Mouse (Mus musculus) lung, postnatal 10 days (tissue): ENCODE data around the gene Nupl1.

Experiments
- DNase-seq: peaks from one replicate; pipeline ENCODE4 v3.0.0; 2021

Nupl1 gene

DNA sequence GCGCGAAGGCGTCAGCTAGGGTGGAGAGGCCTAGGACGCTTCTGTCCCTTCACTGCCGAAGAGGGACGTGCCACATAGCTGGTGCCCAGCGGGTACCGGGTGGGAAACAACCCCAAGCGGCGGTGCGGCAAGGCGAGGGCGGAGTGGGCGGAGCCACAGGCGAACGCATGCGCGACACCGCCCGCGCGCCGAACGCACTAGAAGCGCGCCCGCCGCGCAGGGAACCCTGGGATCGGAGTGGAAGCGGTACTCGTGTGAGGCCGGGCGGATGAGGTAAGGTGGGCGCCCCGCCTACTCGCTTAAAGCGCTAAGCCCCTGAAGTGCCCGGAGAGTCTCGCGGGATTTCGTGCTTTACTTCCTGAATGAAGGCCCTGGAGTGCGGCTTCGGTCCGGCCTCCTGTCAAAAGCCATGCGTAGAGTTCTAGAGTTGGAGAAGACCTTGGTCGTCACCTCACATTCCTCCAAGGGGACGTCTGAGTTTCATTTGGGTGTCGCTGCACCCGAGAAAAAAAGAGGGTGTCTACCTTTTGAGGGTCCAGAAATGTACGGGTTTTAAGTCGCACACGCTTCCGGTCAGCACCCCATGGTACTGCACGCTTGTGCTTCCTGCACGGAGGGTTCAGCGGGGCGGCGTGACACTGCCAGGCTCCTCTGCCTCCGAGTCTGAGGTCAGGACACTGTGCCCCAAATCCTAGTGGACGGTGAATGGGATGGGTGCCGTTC, at the start of gene Nupl1, which contains the start of gene Gm49336:
TSS of gene Nupl1 (minus strand) at position 151 of the 723 bp plus-strand sequence.
TSS of gene Gm49336 (minus strand) at position 227 of the 723 bp plus-strand sequence.
- peak; percentile 99 for DNase-seq

DNA sequence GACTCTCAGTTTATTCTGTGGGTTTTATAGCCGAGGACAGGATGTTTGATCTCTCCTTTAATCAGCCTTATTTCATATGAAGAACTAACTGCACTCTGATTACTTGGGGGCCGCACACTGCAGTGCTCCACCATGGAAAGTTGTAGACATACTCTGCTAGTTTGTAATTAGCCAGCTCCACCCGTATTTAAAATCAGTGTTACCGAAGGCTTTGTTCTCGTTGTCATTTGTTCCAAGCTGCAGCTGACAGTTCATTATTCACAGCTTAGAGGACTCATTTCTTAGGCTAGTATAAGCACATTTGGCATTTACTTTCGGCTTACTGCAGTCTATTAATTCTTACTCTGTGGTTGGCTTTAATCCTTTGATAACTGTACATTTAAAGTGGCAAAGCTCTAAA, 49.8 kb upstream of the Nupl1 start:
- no peak for DNase-seq

DNA sequence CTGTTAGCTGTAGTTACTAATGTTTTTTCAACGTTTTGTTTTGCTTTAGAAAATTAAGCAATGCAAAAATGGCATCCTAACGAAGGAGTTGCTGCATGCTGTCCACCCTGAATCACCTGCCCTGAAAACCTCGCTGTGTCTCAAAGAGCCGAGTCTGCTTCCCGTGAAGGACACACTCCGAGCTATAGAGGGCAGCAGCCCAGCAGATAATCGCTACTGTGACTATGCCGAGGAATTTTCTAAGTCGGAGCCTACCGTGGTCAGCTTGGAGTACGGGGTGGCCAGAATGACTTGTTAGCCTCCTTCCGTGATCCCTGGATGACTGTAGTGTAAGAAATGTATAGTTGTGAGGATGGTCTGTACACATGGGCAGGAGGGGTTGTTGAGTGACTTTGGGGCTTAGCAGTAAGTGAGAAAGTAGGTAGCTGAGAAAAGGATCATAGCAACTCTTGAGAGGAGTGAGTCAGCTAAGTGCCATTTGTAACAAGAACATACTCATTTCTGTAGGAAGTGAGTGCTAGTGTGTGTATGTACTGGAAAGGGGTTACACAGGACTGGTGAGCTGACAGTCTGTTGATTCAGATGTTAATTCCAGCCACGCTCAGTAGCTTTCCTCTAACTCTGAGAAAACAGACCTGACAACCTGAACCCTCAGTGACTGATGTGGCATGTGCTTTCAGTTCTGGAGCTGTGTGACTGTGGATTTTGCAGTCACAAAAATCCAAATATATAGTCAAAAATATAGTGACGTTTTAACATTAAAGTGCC, 49.2 kb upstream of the Nupl1 start:
- no peak for DNase-seq

DNA sequence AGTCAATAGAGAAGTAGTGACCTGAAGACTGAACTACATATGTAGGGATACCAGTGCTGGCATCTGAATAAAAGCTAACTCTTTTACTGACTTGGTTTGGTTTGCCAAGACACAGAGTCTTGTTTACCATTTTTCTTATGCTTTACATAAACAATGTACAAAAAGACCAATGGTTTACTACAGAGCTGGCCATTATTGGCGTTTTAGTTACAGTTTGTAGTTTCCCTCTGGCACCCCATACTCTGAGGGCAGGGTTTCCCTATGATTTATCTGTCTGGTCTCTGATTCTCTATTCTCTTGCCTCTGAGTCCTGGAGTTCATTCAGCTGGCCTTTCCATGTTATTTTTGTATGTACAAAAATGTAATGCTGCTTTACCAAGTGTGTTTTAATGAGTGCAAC, 44.3 kb upstream of the Nupl1 start:
- no peak for DNase-seq

DNA sequence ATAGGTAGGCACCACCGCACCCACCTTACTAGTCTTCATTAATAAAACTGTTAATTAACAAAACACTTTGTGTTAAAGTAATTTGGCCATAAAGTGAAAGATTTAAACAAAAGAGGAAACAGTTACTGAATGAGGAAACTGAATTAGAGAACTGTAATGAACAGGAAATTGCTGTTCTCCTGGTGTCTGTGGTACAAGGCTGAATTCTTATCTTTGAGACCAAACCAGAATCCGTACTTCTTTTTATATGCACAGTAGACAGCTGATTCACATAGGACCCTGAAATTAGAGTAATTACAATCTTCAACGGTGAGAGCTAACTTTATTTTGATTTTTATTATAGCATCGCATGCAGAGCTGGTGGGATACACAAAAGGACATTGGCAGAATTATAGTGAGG, 39.1 kb upstream of the Nupl1 start:
- no peak for DNase-seq

DNA sequence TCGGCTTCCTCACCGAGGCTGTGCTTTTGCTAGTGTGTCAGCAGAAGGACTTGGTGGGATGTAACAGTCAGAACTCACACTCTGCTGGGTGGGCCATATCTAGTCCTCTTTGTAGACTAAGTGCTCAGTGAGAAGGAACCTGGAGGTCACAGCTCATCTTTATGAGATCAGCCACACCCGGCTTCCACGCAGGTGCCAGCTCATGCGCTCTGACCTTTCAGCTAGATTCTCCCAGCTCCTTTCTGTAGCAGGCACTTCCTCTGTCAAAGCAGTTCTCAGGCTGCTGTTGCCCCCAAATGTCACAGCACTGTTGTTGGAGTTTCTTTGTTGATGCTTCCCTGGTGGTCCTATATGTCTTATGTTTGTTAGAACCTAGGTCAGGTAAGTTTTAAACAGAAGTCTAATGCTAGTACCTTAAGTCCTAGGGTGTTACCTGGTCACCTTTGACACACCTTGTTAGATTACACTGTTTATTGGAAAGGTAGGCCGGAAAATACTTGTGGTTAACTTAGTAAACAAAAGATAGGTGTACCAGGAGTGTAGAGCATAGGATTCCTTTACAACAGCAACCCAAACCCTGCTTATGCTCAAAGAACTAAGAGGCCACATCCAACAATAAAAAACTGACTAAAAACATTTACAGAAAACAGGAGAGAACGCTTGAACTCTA, 35.1 kb upstream of the Nupl1 start:
- DNase-seq: no peak

DNA sequence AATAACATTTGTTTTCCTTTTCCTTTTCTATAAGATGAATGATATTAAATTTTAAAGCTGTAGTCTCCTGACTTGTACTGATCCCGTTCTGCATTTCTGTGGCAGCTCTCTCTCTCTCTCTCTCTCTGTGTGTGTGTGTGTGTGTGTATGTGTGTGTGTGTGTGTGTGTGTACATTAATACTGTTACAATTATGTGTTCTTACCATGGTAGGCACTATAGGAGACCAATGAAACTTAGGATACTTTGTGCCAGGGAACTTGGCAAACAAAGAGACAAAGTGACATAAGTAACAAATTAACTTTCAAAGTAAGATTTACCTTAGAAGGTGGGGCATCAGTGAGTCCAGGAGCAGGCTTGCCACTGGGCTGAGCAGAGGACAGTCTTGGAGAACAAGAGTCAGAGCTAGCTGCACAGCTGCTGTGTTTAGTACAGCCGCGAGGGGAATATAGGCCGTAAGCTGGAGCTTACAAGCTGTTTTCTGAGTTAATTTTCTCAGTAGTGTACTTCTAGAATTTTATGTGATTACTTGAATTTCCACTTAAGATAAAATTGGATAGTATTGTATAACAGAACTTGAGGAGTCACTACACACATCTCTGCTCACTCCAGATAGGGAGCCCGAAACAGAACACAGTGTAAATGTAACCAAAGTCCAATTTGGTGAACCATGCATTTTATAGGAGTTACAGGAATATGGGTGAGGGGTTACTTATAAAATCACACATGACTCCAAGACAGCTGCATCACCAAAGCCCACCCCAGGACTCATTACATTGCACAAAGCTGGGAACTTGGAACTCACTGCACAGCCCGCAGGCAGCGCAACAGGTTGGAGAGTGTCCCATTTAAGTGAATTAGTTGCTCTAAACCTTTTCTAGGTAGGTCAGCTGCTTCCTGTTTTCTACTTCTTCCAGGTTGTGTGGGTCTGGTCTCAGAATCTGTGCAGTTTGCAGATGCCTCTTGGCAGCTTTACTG, 24.4 kb upstream of the Nupl1 start:
- no peak for DNase-seq

DNA sequence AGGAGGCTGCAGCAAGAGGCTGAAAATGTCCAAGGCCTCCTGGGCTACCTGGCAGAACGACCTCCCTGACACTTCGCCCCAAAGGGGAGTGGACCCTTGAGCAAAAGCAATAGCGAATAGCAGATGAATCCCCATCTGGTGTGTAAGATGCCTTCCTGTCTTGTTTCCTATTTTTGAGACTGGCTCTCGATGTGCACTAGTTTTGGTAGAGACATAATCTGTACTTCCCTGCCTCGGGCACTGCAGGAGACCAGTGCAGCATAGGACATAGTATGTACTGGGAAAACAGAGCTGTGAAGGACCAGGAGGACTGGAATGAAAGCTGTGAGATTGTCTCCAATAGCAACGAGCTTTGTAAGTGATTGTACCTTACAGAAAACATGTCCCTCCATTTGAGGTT, 22.1 kb upstream of the Nupl1 start:
- DNase-seq: no peak

DNA sequence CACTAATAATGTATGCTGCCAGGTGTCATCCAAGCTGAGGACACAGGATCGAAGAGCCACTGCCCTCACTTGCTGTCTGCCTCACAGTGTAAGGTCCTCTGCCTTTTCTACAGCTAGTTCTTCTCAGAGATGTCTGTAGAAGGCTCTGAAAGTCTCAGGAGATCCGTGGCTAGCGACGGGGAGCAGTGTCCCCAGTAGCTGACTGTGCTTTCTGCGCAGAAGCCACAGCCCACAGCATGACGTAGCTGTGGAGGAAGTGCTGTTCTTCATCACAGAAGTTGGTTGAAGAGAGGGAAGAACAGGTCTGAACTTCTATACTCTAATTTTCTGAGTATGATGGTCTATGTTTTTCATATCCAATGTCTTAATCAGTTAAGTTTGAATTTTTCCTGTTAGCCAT, 18.1 kb upstream of the Nupl1 start:
- no peak for DNase-seq

DNA sequence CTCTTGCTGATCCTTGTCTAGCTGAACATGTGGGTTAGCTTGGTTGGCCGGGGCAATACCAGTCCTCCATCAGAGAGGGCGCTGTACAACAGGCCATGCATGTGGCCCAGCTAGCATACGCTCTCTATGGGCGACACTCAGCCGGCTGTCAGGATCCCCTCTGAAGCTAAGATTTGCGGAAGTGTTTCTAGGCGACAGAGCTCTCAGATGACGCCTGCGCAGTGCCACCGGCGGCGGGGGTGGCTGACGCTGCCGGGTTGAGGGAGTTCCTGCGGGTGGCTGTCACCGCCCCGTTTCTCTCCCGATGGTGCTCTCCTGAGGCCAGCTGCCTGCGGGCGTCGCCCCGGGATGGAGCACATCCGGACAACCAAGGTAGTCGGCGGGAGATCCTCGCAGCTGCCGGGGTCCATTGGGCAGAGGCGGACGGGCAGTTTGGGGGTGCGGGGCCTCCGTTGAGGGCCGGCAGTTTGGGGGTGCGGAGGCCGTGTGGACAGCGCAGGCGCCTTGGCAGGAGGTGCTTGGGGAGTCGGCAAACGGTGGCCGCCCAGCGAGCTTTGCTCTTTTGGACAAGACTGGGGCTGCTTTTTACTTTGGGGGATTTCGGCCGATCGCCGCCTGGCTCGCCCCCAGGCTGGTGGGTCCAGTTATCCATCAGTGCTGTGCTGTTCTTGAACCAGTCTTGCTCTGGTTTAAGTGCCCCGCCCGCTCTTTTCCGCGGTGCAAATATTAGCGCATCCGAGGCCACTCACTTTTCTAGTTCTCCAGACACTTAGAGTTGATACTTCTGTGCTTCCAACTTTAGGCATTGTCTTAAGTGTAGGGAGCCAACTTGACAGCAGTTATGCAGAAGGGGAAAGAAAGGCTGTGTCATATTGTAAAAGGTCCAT, 14.0 kb upstream of the Nupl1 start, which contains the start of gene Mtmr6:
TSS of gene Mtmr6 (plus strand) at position 239 of the 887 bp plus-strand sequence.
- peak; percentile 96 for DNase-seq

DNA sequence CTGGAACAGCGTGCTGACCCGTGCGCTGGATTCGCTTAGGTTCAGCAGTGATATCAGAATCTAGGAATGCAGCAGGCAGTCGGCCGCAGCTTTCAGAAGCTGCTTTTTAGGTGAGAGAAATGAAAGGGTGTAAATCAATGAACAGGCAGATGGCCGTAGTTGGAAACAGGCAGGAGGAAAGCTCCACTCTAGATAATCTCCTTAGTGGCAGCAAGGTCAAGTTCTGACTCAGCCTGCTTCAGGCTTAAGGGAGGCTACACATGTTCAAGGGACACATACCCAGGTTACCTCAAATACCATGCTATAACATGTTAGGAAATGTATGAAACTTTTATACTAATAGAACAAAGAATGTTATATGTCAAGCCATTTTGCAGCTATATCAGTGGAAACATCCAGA, 11.1 kb upstream of the Nupl1 start:
- no peak for DNase-seq

DNA sequence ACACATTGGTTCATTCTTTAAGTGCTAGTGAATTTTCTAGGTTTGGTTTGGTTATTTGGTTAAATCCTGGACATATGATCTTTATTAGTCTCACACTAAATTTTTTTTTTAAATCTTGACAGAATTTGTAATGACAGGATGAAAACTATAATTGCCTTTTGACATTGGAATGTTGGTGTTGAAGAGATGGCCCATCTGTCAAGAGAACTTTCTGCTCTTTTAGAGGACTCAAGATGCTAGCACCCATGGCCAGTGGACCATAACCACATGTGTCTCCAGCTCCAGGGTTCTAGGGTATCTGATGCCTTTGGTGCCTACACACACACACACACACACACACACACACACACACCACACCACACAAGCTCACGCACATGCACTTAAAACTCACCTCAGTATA, 6.6 kb upstream of the Nupl1 start:
- DNase-seq: peak; percentile 54

DNA sequence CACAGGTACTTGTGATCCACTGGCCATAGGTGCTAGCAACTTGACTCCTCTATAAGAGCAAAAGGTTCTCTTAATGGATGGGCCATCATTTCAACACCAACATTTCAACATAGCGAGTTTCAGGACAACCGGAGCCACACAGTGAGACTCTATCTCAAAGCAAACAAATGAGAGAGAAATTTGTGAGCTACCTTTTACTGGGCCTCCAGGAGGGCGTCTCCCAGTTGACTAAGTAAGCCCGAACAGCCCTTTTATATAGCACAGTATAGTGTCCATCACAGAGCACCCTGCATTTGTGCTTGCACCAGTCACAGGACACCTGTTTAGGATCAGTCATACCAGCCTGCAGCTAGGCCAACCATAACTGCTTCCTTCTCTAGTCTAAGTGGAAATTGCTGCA, 5.9 kb upstream of the Nupl1 start:
- no peak for DNase-seq

DNA sequence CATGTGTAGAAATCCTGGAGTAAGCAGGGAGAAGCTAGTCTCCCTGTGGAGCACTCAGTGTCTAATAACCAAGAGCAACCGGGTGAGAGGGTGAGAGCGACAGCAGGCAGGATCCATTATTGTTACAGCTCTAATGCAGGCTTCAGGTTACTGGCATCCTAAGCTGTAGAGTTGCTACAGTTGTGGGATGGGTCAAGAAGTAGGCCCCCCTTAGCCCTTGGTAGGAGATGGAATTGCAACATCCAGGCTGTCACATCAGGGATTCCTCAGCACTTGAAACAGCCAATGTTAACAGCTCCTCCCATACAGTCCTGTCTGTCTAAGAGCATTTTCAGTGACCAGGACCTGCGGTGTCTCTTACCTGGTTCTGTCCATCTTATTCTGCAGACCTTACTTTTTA, 5.1 kb upstream of the Nupl1 start:
- peak; percentile 42 for DNase-seq

DNA sequence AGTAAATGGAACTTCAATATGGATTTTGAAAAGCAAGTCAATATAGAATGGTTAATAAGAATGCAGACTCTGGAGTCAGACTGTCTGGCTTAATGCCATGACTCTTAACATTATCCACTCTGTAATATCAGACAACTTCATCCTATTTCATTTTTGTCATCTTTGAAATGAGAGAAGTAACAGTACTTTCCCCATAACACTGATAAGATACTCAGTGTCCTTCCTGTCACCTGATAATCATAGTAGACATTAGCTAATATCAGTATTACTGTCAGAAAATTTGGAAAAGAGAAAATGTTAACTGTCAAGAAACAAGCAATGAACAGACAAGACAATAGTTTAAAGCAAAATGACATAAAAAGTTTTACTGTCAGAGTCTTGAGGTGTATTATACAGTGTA, 3.5 kb upstream of the Nupl1 start:
- DNase-seq: no peak

DNA sequence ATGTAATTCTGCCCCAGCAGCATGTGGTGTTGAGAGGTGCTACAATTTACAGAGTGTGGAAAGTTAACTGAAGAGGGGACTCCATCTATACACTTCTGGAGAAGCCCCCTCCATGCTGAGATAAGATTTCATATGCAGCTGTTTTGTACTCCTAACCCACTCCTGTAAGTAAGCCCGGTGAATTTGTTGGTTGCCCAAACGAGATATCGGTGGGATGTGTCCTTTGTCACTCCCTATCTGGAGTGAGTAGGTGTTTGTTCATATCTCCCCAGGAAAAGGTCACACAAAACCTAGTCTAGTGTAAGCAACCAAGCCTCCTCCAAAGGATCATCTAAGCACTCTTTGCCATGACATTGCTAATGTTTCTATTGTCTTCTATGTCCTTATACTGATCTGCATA, 2.2 kb upstream of the Nupl1 start:
- no peak for DNase-seq

DNA sequence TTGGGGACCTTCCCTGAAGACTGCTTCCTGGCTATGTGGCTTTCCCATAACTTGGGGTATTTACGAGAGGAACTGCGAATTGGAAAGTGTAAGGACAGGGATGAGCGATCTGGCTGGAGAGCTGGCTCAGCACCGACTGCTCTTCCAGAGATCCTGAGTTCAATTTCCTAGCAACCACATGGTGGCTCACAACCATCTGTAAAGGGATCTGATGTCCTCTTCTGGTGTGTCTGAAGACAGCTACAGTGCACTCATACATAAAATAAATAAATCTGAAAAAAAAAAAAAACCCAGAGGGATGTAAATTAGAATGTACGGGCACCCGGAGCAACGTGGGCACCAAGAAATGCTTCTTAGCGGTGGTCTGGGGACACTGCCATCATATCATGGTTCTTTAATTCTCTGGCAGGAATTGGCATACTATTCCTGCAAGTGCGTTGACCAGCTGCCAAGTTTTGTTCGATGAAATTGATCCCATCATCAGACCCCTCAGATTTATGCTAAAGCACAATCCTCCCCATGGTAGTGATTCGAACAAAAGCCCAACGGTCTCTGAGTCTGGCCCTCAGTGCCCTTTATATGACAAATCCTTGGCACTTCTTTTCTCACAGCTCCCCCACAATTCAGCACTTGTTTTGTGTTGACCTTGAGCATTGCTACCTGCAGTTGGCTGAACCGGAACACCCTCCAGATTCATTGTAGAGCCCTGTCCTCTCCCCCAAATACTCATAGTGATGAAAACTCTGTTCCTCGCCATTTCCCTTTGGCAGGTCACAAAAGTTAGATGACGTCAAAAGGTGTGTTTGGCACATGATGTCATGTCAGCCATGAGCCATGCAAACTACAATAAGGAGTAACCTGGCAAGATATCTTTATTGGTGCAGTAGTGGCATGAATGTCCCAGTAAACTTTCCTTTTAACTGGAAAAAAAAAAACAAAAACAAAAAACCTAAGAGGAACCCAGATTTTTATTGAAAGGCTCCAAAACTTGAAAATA, 1.1 kb upstream of the Nupl1 start:
- DNase-seq: peak; percentile 21

DNA sequence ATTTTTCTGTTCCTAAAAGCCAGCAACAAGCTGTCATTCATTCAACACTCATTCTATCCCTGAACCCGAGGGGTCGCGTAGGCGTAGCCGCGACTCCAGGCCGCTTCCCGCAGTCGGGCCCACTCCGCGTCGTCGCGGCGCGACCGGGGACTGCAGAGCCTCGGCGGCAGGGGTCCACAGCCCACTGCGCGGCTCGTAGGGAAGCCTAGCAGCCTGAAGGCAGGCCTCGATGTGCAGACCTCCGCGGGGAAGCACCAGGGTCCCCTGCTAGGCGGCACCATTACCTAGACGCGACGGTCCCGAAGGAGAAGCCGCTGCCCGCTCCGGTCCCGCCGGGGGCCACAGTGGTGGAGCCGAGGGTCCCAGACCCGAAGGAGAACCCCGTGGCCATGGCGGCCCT, 352 bp downstream of the Nupl1 start:
- DNase-seq: no peak

DNA sequence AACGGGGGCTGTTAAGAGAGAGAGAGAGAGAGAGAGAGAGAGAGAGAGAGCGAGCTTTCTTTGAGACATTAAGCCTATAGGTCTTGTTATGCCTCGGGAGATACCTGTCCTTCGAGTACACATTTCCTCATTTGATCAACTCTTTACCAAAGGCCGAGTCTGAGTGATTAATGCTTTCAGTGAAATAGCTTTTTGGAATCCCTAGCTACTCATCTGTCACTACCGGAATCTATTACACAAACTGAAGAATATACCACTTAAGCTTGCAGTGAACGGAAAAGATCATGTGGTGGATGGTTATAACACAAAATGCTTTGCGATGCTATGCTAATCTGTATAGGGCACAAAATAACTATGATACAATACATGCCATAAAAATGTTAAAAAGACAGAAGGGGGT, 865 bp downstream of the Nupl1 start:
- DNase-seq: no peak

DNA sequence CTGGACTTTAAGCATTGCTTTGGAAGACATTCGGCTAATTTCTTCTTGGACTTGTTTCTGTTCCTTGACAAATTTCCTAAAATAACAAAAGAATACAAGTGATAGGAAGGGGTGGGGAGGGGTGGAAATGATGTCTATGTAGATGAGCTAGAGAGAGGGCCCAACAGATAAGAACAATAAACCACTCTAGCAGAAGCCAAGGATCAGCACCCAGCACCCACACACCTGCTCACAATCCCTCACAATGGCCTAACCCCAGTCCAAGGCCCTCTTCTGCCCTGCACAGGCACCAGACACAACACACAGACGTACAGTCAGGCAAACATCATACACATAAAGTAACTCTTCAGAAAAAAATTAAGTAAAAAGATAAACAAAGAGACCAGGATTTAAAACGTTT, 12.7 kb downstream of the Nupl1 start:
- DNase-seq: no peak
